Mouse (Mus musculus) E14TG2a.4 (cell line): ENCODE data around the gene Bmp8a.

ENCODE experiments used
- CTCF ChIP-seq: conservative IDR thresholded peaks from 2 replicates; pipeline ENCODE4 v1.5.1; 2014; ENCODE audit warnings: low read length
- NANOG ChIP-seq: IDR thresholded peaks from 2 replicates; pipeline ENCODE4 v1.6.1; 2014; ENCODE audit warnings: borderline replicate concordance, low read length, mixed read lengths

DNA sequence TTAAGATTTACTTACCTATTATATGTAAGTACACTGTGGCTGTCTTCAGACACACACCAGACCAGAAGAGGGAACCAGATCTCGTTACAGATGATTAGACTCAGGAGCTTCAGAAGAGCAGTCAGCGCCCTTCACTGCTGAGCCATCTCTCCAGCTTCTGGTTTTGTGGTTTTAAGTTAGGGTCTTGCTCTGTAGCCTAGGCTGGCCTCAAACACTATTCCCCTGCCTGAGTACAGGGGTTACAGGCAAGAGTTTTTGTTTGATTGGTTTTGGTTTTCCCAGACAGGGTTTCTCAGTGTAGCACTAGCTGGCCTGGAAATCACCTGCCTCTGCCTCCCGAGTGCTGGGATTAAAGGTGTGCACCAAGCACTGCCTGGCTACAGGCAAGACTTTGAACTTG, 50.7 kb downstream of the Bmp8a start:
- TF ChIP-seq CTCF = no peak
- TF ChIP-seq NANOG = no peak
